15 mouse cellular contexts compared by ENCODE assay signal in the genomic region with DNA sequence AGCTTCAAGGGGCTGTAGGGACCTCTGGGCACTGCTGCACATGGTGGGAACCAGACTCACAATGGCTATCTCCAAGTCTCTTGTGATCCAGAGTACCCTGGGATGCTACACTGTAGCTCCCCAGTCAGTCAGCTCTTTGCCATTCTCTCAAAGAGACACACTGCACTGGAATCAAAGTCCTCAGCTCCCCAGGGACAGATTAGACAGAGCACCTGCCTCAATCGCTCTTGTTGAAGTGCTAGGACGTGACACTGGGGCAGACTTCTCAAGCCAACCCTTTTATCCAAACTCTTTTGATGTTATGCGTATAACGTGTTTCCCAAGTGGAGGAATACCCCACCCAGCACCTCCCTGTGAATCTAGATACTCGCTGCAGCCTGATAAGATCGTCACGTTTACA. TPM values are rescaled to one million over a fixed set of nuclear protein-coding genes. Genes with fewer than 3 reads are reported as not detected.
DNase-seq lines count a peak whose midpoint lies in the region; ATAC-seq and TF ChIP-seq lines count a peak whose summit lies in the region.
"Had no signal": no experiment of that assay in that cellular context is flagged by ENCODE, and none has a peak within 500 bp of the region (broad histone marks: within the 10 kb centered on the region; RNA-seq: fewer than 3 reads in every experiment).

No protein-coding gene starts in this region.

- no peak for TF ChIP-seq EP300 in lung, postnatal 0 days (IDR thresholded peaks at IDR 0.05)

- WGBS in heart, embryonic 14.5 days, result 23% methylated on average over 7 of the region's 7 CpGs
- WGBS in heart, embryonic 10.5 days, result 28% methylated on average over 7 of the region's 7 CpGs
- 38% methylated on average over 7 of the region's 7 CpGs for WGBS in lung, postnatal 0 days
- 44% methylated on average over 7 of the region's 7 CpGs for WGBS in intestine, embryonic 14.5 days
- WGBS in small intestine, adult 2 months, result 18% methylated on average over 7 of the region's 7 CpGs

- no peak for DNase-seq in heart, embryonic 10.5 days (ENCODE audit: low spot score)
- DNase-seq in lung, postnatal 0 days (ENCODE audit: low spot score), result no peak
- DNase-seq in lung, postnatal 25 days (ENCODE audit: low spot score), result no peak
- DNase-seq in intestine, embryonic 14.5 days (ENCODE audit: low spot score), result no peak
- DNase-seq in gastrocnemius, postnatal 25 days, result no peak
- no peak for DNase-seq in Muller cell, postnatal 12 days (ENCODE audit: inconsistent ontology term)
- DNase-seq: adrenal gland, adult 2 months; cerebellum, postnatal 10 days; gastrocnemius, postnatal 10 days; right cerebral cortex, postnatal 25 days had no signal

- H3K36me3 ChIP-seq in heart, embryonic 14.5 days (ENCODE audit: control insufficient read depth, insufficient read depth, low read length), result no peaks in the 10 kb centered on the region
- H3K36me3 ChIP-seq in heart, embryonic 10.5 days, result no peaks in the 10 kb centered on the region
- no peaks in the 10 kb centered on the region for H3K36me3 ChIP-seq in lung, postnatal 0 days (ENCODE audit: insufficient read depth, low read length)
- H3K36me3 ChIP-seq in intestine, embryonic 14.5 days (ENCODE audit: control insufficient read depth, insufficient read depth, low read length), result no peaks in the 10 kb centered on the region
- H3K36me3 ChIP-seq in small intestine, adult 2 months (ENCODE audit: control insufficient read depth, insufficient read depth, low read length), result no peaks in the 10 kb centered on the region
- H3K36me3 ChIP-seq: forebrain, embryonic 15.5 days had no signal

- ATAC-seq in heart, embryonic 14.5 days (ENCODE audit: insufficient number of reproducible peaks, insufficient read depth, low FRiP score, low read depth), result no peak
- ATAC-seq in lung, postnatal 0 days, result no peak
- ATAC-seq in intestine, embryonic 14.5 days (replicated peaks; ENCODE audit: low FRiP score, low TSS enrichment, low read depth), result peak; percentile 47
- ATAC-seq: CD4-positive, CD25-positive, alpha-beta regulatory T cell, adult 4 months; forebrain, embryonic 15.5 days; Patski had no signal

- no peaks in the 10 kb centered on the region for H3K27me3 ChIP-seq in heart, embryonic 14.5 days (ENCODE audit: control insufficient read depth, insufficient read depth, low read length)
- peaks cover 9% of the 10 kb centered on the region; the same call in 1 of the 2 replicates for H3K27me3 ChIP-seq in heart, embryonic 10.5 days (ENCODE audit: insufficient read depth, poor library complexity, severe bottlenecking)
- no peaks in the 10 kb centered on the region for H3K27me3 ChIP-seq in lung, postnatal 0 days (replicated peaks; ENCODE audit: insufficient read depth, low read length)
- H3K27me3 ChIP-seq in intestine, embryonic 14.5 days (replicated peaks; ENCODE audit: control insufficient read depth, insufficient read depth, low read length), result no peaks in the 10 kb centered on the region
- no peaks in the 10 kb centered on the region for H3K27me3 ChIP-seq in small intestine, adult 2 months (ENCODE audit: control insufficient read depth, insufficient read depth, low read length)
- H3K27me3 ChIP-seq: forebrain, embryonic 15.5 days; Patski had no signal

- no peak overlapping the region for H3K4me3 ChIP-seq in heart, embryonic 14.5 days (ENCODE audit: control insufficient read depth in 1 of 2, insufficient read depth in 1 of 2, low read depth in 1 of 2, low read length in 2 of 2)
- H3K4me3 ChIP-seq in heart, embryonic 10.5 days, result no peak overlapping the region
- H3K4me3 ChIP-seq in lung, postnatal 0 days (ENCODE audit: low read depth, low read length), result no peak overlapping the region
- H3K4me3 ChIP-seq in intestine, embryonic 14.5 days (ENCODE audit: low read depth, low read length), result no peak overlapping the region
- H3K4me3 ChIP-seq in small intestine, adult 2 months (ENCODE audit: low read depth, low read length), result no peak overlapping the region; the same call in 1 of the 2 replicates
- H3K4me3 ChIP-seq: forebrain, embryonic 15.5 days had no signal

- TF ChIP-seq POLR2A in small intestine, adult 2 months (IDR thresholded peaks at IDR 0.05; ENCODE audit: low read depth, low read length), result no peak

- H3K9me3 ChIP-seq in heart, embryonic 14.5 days (ENCODE audit: control insufficient read depth, low read length), result no peaks in the 10 kb centered on the region
- no peaks in the 10 kb centered on the region for H3K9me3 ChIP-seq in heart, embryonic 10.5 days
- H3K9me3 ChIP-seq in lung, postnatal 0 days (ENCODE audit: low read length), result no peaks in the 10 kb centered on the region
- no peaks in the 10 kb centered on the region for H3K9me3 ChIP-seq in intestine, embryonic 14.5 days (ENCODE audit: control insufficient read depth, low read length)
- H3K9me3 ChIP-seq: forebrain, embryonic 15.5 days had no signal

- no peak overlapping the region for H3K9ac ChIP-seq in heart, embryonic 14.5 days (ENCODE audit: low read length)
- H3K9ac ChIP-seq in lung, postnatal 0 days (replicated peaks; ENCODE audit: low read depth), result no peak overlapping the region
- H3K9ac ChIP-seq in intestine, embryonic 14.5 days (ENCODE audit: low read length), result no peak overlapping the region
- H3K9ac ChIP-seq: forebrain, embryonic 15.5 days had no signal

- no peak for TF ChIP-seq CTCF in lung, postnatal 0 days (IDR thresholded peaks at IDR 0.05)
- no peak for TF ChIP-seq CTCF in small intestine, adult 2 months (IDR thresholded peaks at IDR 0.05; ENCODE audit: extremely low read depth, insufficient read length, insufficient replicate concordance, low read depth, low read length)

- no peak overlapping the region for H3K27ac ChIP-seq in heart, embryonic 14.5 days (replicated peaks in 1 of 2; ENCODE audit: control insufficient read depth in 1 of 2, insufficient read depth in 1 of 2, low read depth in 2 of 2, low read length in 2 of 2)
- no peak overlapping the region for H3K27ac ChIP-seq in heart, embryonic 10.5 days
- H3K27ac ChIP-seq in lung, postnatal 0 days (ENCODE audit: low read length), result no peak overlapping the region
- peak overlapping the region; percentile 59; the same call in 1 of the 2 replicates for H3K27ac ChIP-seq in intestine, embryonic 14.5 days (ENCODE audit: low read depth)
- H3K27ac ChIP-seq in small intestine, adult 2 months (ENCODE audit: insufficient read depth, low read depth, low read length), result peak overlapping the region; percentile 73
- H3K27ac ChIP-seq: forebrain, embryonic 15.5 days had no signal

- H3K4me2 ChIP-seq in heart, embryonic 14.5 days (ENCODE audit: low read length), result 0 out of 2 replicates have a peak overlapping the region, but pooled peaks have one; percentile 22
- H3K4me2 ChIP-seq in lung, postnatal 0 days (replicated peaks; ENCODE audit: low read depth, low read length), result 0 out of 2 replicates have a peak overlapping the region, but pooled peaks have one; percentile 14
- peak overlapping the region; percentile 22 for H3K4me2 ChIP-seq in intestine, embryonic 14.5 days (ENCODE audit: low read length)
- H3K4me2 ChIP-seq: forebrain, embryonic 15.5 days had no signal

- peaks cover 17 to 52% of the 10 kb centered on the region in 2 experiments for H3K4me1 ChIP-seq in heart, embryonic 14.5 days (ENCODE audit: control insufficient read depth in 2 of 2, insufficient read depth in 2 of 2, low read length in 2 of 2)
- H3K4me1 ChIP-seq in heart, embryonic 10.5 days, result peaks cover 54% of the 10 kb centered on the region
- H3K4me1 ChIP-seq in lung, postnatal 0 days (ENCODE audit: insufficient read depth, low read depth, low read length), result peaks cover 6% of the 10 kb centered on the region
- H3K4me1 ChIP-seq in intestine, embryonic 14.5 days (replicated peaks; ENCODE audit: control insufficient read depth, insufficient read depth, low read length), result peaks cover 70% of the 10 kb centered on the region
- H3K4me1 ChIP-seq in small intestine, adult 2 months (ENCODE audit: control insufficient read depth, insufficient read depth, insufficient read length, low read length), result peaks cover 54% of the 10 kb centered on the region; the same call in 1 of the 2 replicates

RNA-seq across cellular contexts. Expression of a gene that starts 23.7 kb away (rescaled TPM):
- polyA plus RNA-seq in heart, embryonic 14.5 days (2014; fragmentation: Nextera tagmentation; extraction: Ambion mirVana), result 15.2 and 18.4 TPM in 2 replicates
- 9.7 and 11.8 TPM in 2 replicates for polyA plus RNA-seq in heart, embryonic 10.5 days (2016; fragmentation: Nextera tagmentation; extraction: Ambion mirVana)
- 8.1 and 9.2 TPM in 2 replicates for polyA plus RNA-seq in lung, postnatal 0 days (2015; fragmentation: Nextera tagmentation; extraction: Ambion mirVana)
- 32.8 and 35.2 TPM in 2 replicates for polyA plus RNA-seq in intestine, embryonic 14.5 days (2014; fragmentation: Nextera tagmentation; extraction: Ambion mirVana)
- polyA plus RNA-seq in small intestine, adult 2 months (2012; rRNA removed), result 20.5 and 29.8 TPM in 2 replicates
- total RNA-seq in gastrocnemius, postnatal 25 days (2021), result 10 to 100 TPM; 35.9 to 38.8 TPM

Comparison
In these comparisons a context has a peak if more than half of its experiments do, and no peak if none do; other contexts are left out.
1. H3K27ac ChIP-seq: peak in intestine, embryonic 14.5 days (single experiment) and small intestine, adult 2 months (single experiment); none in heart, embryonic 14.5 days (0 of 2), heart, embryonic 10.5 days (single experiment) and lung, postnatal 0 days (single experiment).
2. Peak in every context shown above with its lines, with median percentiles within 50 percentile points of each other: H3K4me2 ChIP-seq.